Mouse (Mus musculus) left cerebral cortex, adult 18-20 months (tissue): ENCODE measurements around the gene Stxbp6. TPM values are rescaled to one million over a fixed set of nuclear protein-coding genes. Genes with fewer than 3 reads are reported as not detected.

Experiments used
- DNase-seq, 2 experiments: peaks; one replicate each; pipeline ENCODE4 v3.0.0; 2021 to 2022; ENCODE audit warnings: low spot score in 2 of 2, mixed read lengths in 1 of 2
- total RNA-seq, 2 experiments: library from RNA; stranded (reverse); gene quantifications; 2 replicates each; pipeline ENCODE4 v1.2.3; 2021

Gene Stxbp6
- total RNA-seq, 2 experiments from 2014 or later: 66.3 to 69.6 TPM

DNA sequence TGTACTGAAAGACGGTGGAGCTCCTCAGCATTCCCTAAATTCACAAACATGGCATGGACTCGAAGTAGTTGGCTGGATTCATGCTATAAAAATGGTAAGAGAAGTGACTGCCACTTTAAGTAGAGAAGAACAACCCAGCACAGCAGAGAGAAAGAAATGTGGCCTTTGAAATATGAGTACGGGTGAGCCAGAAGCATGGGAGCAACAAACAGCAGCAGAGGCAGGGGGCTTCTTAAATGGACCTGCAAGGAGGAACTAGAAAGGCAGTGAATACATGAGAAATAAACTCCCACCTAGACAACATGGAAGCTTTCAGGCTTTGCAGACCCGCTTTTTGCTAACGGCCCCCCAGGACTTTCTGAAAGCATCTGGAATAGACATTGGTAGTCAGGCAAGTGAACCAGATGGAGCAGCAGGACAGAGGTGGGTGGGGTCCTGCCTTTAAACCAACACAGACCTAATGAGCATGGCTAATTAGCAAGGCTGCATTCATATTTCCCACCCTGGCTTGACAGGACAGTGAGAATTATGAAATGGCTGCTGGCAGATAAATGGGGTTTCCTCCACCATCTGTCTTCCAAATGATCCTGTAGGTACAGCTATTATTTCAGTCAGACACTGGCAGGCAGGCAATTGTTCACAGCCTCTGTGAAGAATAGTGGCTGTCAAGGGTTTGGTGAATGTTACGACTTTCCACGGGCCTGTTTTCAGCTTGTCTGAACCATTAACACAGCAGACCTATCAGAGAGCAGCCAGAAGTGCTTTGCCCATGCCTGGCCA, 234.7 kb downstream of the Stxbp6 start:
- DNase-seq: no peak

DNA sequence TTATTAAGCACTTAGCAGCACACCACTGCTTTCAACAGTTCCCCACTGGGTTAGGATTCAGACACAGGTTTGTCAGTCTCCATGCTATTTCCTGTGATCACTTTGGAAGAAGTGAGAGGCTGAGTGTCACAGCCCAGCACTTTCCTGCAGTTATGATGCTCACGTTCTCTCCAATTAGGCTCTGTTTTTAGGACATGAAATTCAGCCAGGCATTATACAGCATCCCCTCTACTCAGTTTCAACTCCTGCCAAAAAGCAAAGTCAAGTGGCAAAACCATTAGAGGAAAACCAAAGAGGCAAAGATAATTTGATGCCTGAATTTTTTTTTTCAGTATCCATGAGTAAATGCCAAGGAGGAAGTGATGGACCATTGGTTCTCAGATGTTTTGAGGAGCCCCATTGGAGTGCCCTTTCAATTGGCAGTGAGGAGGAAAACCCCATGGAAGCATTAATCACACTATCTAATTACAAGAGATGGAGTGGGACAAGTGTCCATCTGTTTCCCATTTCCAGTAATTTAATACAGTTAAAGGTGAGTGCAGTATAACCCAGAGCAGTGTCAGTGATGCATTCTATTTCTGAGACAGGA, 238.5 kb downstream of the Stxbp6 start:
- DNase-seq: no peak

DNA sequence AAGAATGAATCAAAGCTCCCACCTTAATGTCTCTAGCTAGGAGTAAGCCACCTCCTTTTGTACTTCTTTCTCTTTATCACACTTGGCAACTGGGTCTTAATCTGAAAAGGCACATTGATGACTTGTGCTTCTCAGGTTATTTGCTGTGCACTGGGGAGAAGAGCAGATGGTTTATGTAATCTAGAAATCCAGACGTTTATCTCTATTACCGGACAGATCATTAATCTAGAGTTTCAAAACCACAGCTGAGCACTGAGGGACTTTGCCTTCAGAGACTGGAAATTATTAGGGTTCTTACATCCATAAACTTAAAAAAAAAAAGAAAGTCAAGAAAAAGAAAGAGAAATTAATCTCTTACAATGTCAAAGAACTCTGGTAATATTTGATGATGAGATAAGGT, 262.6 kb downstream of the Stxbp6 start:
- no peak for DNase-seq

DNA sequence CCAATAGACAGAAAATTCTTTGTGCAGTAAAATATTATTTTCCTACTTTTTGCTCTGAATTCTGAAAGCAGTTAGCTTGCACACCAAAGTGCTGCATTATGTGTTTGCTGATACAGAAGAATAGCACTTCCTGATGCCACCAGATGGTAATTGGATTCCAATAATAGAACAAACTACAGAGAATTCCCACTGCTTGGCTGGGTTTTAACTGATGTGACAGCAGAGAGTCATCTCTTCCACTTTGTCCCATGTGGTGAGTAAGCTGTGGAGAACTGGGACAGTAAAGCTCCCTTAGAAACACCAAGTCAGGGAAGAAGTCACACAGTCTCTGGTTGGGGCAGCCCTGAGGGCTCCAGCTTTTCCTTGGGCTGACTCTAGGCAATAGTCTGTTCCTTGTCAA, 270.3 kb downstream of the Stxbp6 start:
- peak in 1 of 2 experiments; percentile 11 for DNase-seq
